Mouse (Mus musculus) bone marrow, adult 2 months (tissue): ENCODE measurements at regions not wholly inside any gene's neighbourhood (a gene's known extent, or its start where the extent isn't known, plus 50 kb on each side); places are given as distances from the start of the nearest gene placed in this dataset.

Source experiments
- H3K27ac ChIP-seq: fragments of 200-500 bp; 2 replicates; pipeline ENCODE4 v1.5.1; 2012; ENCODE audit warnings: low read depth, mild to moderate bottlenecking, control low read depth, inconsistent platforms, low read length; ENCODE audit not compliant: control insufficient read depth, poor library complexity, insufficient read depth
- H3K4me1 ChIP-seq: fragments of 200-500 bp; 2 replicates; pipeline ENCODE4 v1.6.1; 2011; ENCODE audit warnings: low read length; ENCODE audit not compliant: control insufficient read depth, insufficient read depth
- H3K4me3 ChIP-seq: fragments of 200-500 bp; replicated peaks from 2 replicates; pipeline ENCODE3; 2011; ENCODE audit warnings: mild to moderate bottlenecking, low read depth, low read length, control low read depth; ENCODE audit not compliant: control insufficient read depth
- CTCF ChIP-seq: fragments of 200-500 bp; IDR thresholded peaks from 2 replicates; pipeline ENCODE4 v1.5.1; 2011; ENCODE audit warnings: low read length, control low read depth; ENCODE audit not compliant: control insufficient read depth, insufficient read depth
- POLR2A ChIP-seq: fragments of 200-500 bp; IDR thresholded peaks from 2 replicates; pipeline ENCODE4 v1.6.1; 2011; ENCODE audit warnings: low read depth, mild to moderate bottlenecking, control low read depth, low read length, borderline replicate concordance; ENCODE audit not compliant: control insufficient read depth
- WGBS: fragments of 180-500 bp; shearing (Covaris S2); methylation state at CpG from one replicate; pipeline ENCODE4 v1.1.7; 2018; 5-methylcytosine and 5-hydroxymethylcytosine counted together

GRCm38 (mm10) chr16:95127616-95128015 lies 129.7 kb upstream of the Kcnj15 start:
- TF ChIP-seq POLR2A: no peak
- TF ChIP-seq CTCF: no peak
- H3K27ac ChIP-seq: no peak overlapping the region
- H3K4me3 ChIP-seq: no peak overlapping the region
- no peaks in the 10 kb centered on the region for H3K4me1 ChIP-seq
- 11% methylated on average over 8 of the region's 8 CpGs for WGBS

GRCm38 (mm10) chr16:95131815-95132214 lies 125.5 kb upstream of the Kcnj15 start:
- TF ChIP-seq CTCF (no peak), POLR2A (no peak)

GRCm38 (mm10) chr16:95138809-95139208 lies 118.5 kb upstream of the Kcnj15 start:
- Histone ChIP-seq H3K27ac (no peak overlapping the region), H3K4me1 (no peaks in the 10 kb centered on the region), H3K4me3 (no peak overlapping the region)
- 68% methylated on average over 3 of the region's 3 CpGs for WGBS
- TF ChIP-seq CTCF (no peak), POLR2A (no peak)

More at GRCm38 (mm10) chr16:95131815-95132214, 125.5 kb upstream of the Kcnj15 start:
- Histone ChIP-seq H3K4me1 (no peaks in the 10 kb centered on the region), H3K4me3 (no peak overlapping the region), H3K27ac (no peak overlapping the region)
- WGBS: 68% methylated on average over 5 of the region's 5 CpGs

GRCm38 (mm10) chr16:95141510-95142394 lies 115.6 kb upstream of the Kcnj15 start:
- no peak for TF ChIP-seq POLR2A
- no peak overlapping the region for H3K4me3 ChIP-seq
- H3K27ac ChIP-seq: no peak overlapping the region
- H3K4me1 ChIP-seq: no peaks in the 10 kb centered on the region
- 71% methylated on average over 8 of the region's 8 CpGs for WGBS

GRCm38 (mm10) chr16:95150499-95150898 lies 106.9 kb upstream of the Kcnj15 start:
- Histone ChIP-seq H3K4me1 (no peaks in the 10 kb centered on the region), H3K4me3 (no peak overlapping the region), H3K27ac (no peak overlapping the region)
- 67% methylated on average over 8 of the region's 8 CpGs for WGBS
- TF ChIP-seq POLR2A (no peak), CTCF (no peak)

GRCm38 (mm10) chr16:95151499-95151898 lies 105.9 kb upstream of the Kcnj15 start:
- Histone ChIP-seq H3K4me3 (no peak overlapping the region), H3K27ac (no peak overlapping the region), H3K4me1 (no peaks in the 10 kb centered on the region)
- WGBS: 59% methylated on average over 3 of the region's 3 CpGs
- TF ChIP-seq POLR2A (no peak), CTCF (no peak)

- no peaks in the 10 kb centered on the region for H3K4me1 ChIP-seq
- 73% methylated on average over 6 of the region's 6 CpGs for WGBS
- H3K27ac ChIP-seq: no peak overlapping the region
- TF ChIP-seq CTCF: no peak
- no peak for TF ChIP-seq POLR2A
- H3K4me3 ChIP-seq: no peak overlapping the region
Measured at GRCm38 (mm10) chr16:95151914-95152313, 105.4 kb upstream of the Kcnj15 start.

GRCm38 (mm10) chr16:95152742-95153383 lies 104.5 kb upstream of the Kcnj15 start:
- TF ChIP-seq POLR2A: no peak
- no peak for TF ChIP-seq CTCF
- H3K27ac ChIP-seq: no peak overlapping the region
- H3K4me1 ChIP-seq: no peaks in the 10 kb centered on the region
- WGBS: 78% methylated on average over 13 of the region's 13 CpGs
- H3K4me3 ChIP-seq: no peak overlapping the region
